Mouse (Mus musculus) liver, embryonic 14.5 days (tissue): ENCODE data around the gene Wnt3a. TPM values are rescaled to one million over a fixed set of nuclear protein-coding genes. Genes with fewer than 3 reads are reported as not detected.
A peak's percentile ranks its signal among the peaks of the same experiment; 100 is the strongest.

Source experiments
- ATAC-seq: fragments of 200-750 bp; cut with Nextera tagmentation; 2 replicates; pipeline ENCODE4 v1.8.0; 2017; ENCODE audit warnings: moderate number of reproducible peaks, mild to moderate bottlenecking, moderate library complexity; ENCODE audit not compliant: insufficient read depth
- DNase-seq, 3 experiments: peaks; one replicate each; pipeline ENCODE4 v3.0.0-alpha.2; 2012 to 2013; ENCODE audit warnings: low read depth in 3 of 3, low spot score in 3 of 3
- H3K27ac ChIP-seq: fragments of 300-500 bp; sonication (generic); 2 replicates; pipeline ENCODE4 v1.5.1; 2014; ENCODE audit warnings: moderate library complexity, mild to moderate bottlenecking, control low read depth, inconsistent platforms
- H3K27me3 ChIP-seq: fragments of 300-500 bp; sonication (generic); 2 replicates; pipeline ENCODE4 v1.6.1; 2014; ENCODE audit warnings: mild to moderate bottlenecking, low read length, moderate library complexity; ENCODE audit not compliant: control insufficient read depth, insufficient read depth
- H3K36me3 ChIP-seq: fragments of 300-500 bp; sonication (generic); replicated peaks from 2 replicates; pipeline ENCODE4 v1.6.1; 2014; ENCODE audit warnings: low read depth; ENCODE audit not compliant: control insufficient read depth, insufficient read depth
- H3K4me1 ChIP-seq, 2 experiments: fragments of 200-500 bp in 1 of 2; fragments of 300-500 bp in 1 of 2; sonication (generic) in 1 of 2; replicated peaks; 2 replicates each; pipeline ENCODE4 v1.6.1; 2012 to 2014; ENCODE audit warnings: antibody characterized with exemption in 1 of 2, inconsistent platforms in 1 of 2, low read length in 1 of 2; ENCODE audit not compliant: control insufficient read depth in 2 of 2, insufficient read depth in 2 of 2
- H3K4me2 ChIP-seq: fragments of 300-500 bp; sonication (generic); 2 replicates; pipeline ENCODE4 v1.6.1; 2014; ENCODE audit warnings: low read depth, mild to moderate bottlenecking, control low read depth, moderate library complexity
- H3K4me3 ChIP-seq, 2 experiments: fragments of 200-500 bp in 1 of 2; fragments of 300-500 bp in 1 of 2; sonication (generic) in 1 of 2; 2 replicates each; pipeline ENCODE4 v1.5.1; 2012 to 2014; ENCODE audit warnings: low read depth in 2 of 2, low read length in 2 of 2, mild to moderate bottlenecking in 2 of 2, control low read depth in 1 of 2, inconsistent platforms in 1 of 2, moderate library complexity in 1 of 2; ENCODE audit not compliant: insufficient read depth in 1 of 2
- H3K9ac ChIP-seq: fragments of 300-500 bp; sonication (generic); replicated peaks from 2 replicates; pipeline ENCODE4 v1.6.1; 2014; ENCODE audit warnings: mild to moderate bottlenecking, control low read depth, moderate library complexity
- H3K9me3 ChIP-seq: fragments of 300-500 bp; sonication (generic); 2 replicates; pipeline ENCODE4 v1.6.1; 2016; ENCODE audit warnings: low read length, mixed read lengths; ENCODE audit not compliant: control insufficient read depth
- CTCF ChIP-seq: IDR thresholded peaks from 2 replicates; pipeline ENCODE4 v1.5.1; 2016; ENCODE audit warnings: antibody characterized with exemption, low read depth, control low read depth
- EP300 ChIP-seq: IDR thresholded peaks from 2 replicates; pipeline ENCODE4 v1.6.1; 2016; ENCODE audit warnings: antibody characterized with exemption, low read depth
- WGBS: fragments of 180-500 bp; shearing (Covaris S2); extraction: QIAGEN DNeasy Blood & Tissue Kit; methylation state at CpG from one replicate; pipeline ENCODE4 v1.1.7; 2014; ENCODE audit not compliant: insufficient replicate concordance; 5-methylcytosine and 5-hydroxymethylcytosine counted together
- polyA plus RNA-seq, 2 experiments: library from polyadenylated mRNA; depleted of rRNA in 1 of 2; stranded (reverse) in 1 of 2; unstranded in 1 of 2; fragments of >200 nt; fragmentation: Nextera tagmentation in 1 of 2; extraction: Ambion mirVana in 1 of 2; gene quantifications; 2 replicates each; pipeline versions ENCODE4 v1.2.1 to v1.2.3; 2012 to 2014

The Wnt3a gene
- polyA plus RNA-seq, 2 experiments: 0.01 TPM; not detected in 1

DNA sequence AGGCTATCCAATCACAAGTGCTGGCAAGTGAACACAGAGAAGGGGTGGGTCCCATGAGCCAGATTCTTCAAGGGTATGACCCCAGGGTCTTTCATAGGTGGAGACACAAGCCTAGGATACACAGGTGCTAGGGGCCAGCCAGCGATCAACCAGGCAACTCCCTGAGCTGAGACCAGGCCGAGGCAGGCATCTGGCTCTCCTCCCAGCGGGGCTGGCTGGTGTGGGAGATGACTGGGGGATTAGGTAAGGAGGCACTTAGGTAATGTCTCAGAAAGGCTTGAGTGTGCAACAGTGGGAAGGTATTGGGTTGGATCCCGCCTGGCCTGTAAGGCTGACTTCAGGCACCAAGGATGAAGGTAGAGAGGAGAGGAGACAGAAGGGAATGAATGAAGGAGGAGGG, 44.6 kb upstream of the Wnt3a start:
- Histone ChIP-seq H3K4me3 (no peak overlapping the region), H3K9me3 (no peaks in the 10 kb centered on the region), H3K4me1 (no peaks in the 10 kb centered on the region), H3K27ac (no peak overlapping the region), H3K27me3 (no peaks in the 10 kb centered on the region), H3K36me3 (no peaks in the 10 kb centered on the region), H3K4me2 (no peak overlapping the region), H3K9ac (no peak overlapping the region)
- no peak for DNase-seq
- 51% methylated on average over 4 of the region's 4 CpGs for WGBS
- no peak for ATAC-seq
- TF ChIP-seq CTCF (no peak), EP300 (no peak)

GRCm38 (mm10) chr11:59332938-59333337, 42.4 kb upstream of the Wnt3a start:
- Histone ChIP-seq H3K4me1 (no peaks in the 10 kb centered on the region), H3K27me3 (no peaks in the 10 kb centered on the region), H3K9ac (no peak overlapping the region), H3K4me3 (no peak overlapping the region), H3K27ac (no peak overlapping the region), H3K9me3 (no peaks in the 10 kb centered on the region), H3K4me2 (no peak overlapping the region), H3K36me3 (no peaks in the 10 kb centered on the region)
- WGBS: 42% methylated on average over 9 of the region's 9 CpGs
- TF ChIP-seq CTCF (no peak), EP300 (no peak)
- DNase-seq (no peak), ATAC-seq (no peak)

DNA sequence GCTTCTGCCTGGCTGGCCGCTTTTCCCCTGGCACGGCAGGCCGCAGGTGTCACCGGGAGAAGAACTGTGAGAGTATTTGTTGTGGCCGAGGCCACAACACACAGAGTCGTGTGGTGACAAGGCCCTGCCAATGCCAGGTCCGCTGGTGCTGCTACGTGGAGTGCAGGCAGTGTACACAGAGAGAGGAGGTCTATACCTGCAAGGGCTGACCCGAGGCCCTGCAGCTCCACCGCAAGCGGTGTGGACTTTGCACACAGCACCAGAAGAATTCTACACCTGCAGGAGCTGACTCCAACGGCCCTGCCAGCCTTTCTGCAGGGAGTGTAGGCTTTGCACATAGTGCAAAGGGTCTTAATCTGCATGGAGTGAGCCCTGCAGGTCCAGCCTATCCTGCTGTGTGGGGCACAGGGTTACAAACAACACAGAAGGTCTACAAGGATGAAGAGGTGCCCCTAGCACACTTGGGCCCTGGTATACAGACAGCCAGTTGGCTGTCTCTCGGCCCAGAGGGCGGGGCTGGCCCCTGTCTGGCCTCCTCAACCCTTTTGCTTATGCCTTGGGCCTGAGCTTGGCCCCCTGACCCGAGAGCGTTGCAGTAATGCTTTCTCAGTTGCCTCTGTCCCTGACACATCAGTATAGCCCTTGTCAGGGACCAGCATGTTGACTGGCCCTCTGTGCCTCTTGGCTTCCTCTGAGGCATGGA, 40.8 kb upstream of the Wnt3a start:
- DNase-seq (no peak), ATAC-seq (no peak)
- Histone ChIP-seq H3K27ac (no peak overlapping the region), H3K9ac (no peak overlapping the region), H3K4me2 (no peak overlapping the region), H3K4me1 (no peaks in the 10 kb centered on the region), H3K36me3 (no peaks in the 10 kb centered on the region), H3K9me3 (no peaks in the 10 kb centered on the region), H3K27me3 (no peaks in the 10 kb centered on the region), H3K4me3 (no peak overlapping the region)
- no peak for TF ChIP-seq CTCF
- TF ChIP-seq EP300: no peak
- WGBS: 58% methylated on average over 16 of the region's 16 CpGs

DNA sequence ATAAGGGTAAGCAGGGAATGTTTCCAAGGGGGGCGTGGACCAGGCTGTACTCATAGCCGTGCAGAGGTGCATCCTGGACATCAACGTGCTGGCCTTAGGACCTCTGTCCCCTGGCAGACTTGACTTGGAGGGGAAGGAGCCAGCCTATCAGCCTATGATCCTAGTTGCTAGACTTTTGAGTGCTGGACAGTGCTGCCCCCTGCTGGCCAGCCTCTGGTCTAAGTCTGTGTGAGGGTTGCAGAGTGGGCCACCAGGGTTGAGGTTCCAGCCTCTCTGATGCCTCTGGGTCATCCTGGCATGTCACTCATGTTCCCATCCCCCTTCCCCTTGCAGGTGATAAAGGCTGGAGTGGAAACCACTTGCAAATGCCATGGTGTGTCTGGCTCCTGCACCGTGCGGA, 40.0 kb upstream of the Wnt3a start:
- Histone ChIP-seq H3K4me3 (no peak overlapping the region), H3K27ac (no peak overlapping the region), H3K36me3 (no peaks in the 10 kb centered on the region), H3K27me3 (no peaks in the 10 kb centered on the region), H3K9ac (no peak overlapping the region), H3K9me3 (no peaks in the 10 kb centered on the region), H3K4me1 (no peaks in the 10 kb centered on the region), H3K4me2 (no peak overlapping the region)
- TF ChIP-seq CTCF (peak; percentile 93), EP300 (no peak)
- DNase-seq (peak; percentile 20 to 32 (median 23)), ATAC-seq (no peak)
- WGBS: 40% methylated on average over 5 of the region's 5 CpGs

DNA sequence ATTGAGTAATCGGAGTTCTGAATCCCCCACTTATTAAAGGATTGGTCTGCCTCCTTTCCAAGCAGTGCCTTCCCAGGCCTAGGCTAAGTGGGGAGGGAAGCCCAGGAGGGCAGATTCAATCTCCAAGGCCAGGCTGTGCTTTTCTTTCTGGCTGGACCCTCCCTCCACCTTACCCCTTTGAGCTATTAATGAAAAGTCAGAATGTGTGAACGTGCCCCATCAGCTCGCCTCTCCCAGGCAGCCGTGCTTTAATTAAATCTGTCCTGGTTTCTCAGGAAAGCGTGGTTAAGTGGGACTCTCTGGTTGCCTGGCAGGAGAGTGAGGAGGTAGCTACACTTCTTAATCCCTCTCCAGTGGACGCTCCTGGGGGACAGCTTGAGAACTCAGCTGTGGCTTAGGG, 39.1 kb upstream of the Wnt3a start:
- Histone ChIP-seq H3K4me3 (no peak overlapping the region), H3K27ac (no peak overlapping the region), H3K9me3 (no peaks in the 10 kb centered on the region), H3K4me2 (no peak overlapping the region), H3K4me1 (no peaks in the 10 kb centered on the region), H3K9ac (no peak overlapping the region), H3K27me3 (no peaks in the 10 kb centered on the region), H3K36me3 (no peaks in the 10 kb centered on the region)
- ATAC-seq (no peak), DNase-seq (no peak)
- 48% methylated on average over 6 of the region's 6 CpGs for WGBS
- no peak for TF ChIP-seq CTCF
- no peak for TF ChIP-seq EP300
